Mouse (Mus musculus) liver, embryonic 14.5 days (tissue): Measurements from ENCODE around the gene Odc1. TPM values are rescaled to one million over a fixed set of nuclear protein-coding genes. Genes with fewer than 3 reads are reported as not detected.

Experiments used
- ATAC-seq: fragments of 200-750 bp; cut with Nextera tagmentation; 2 replicates; pipeline ENCODE4 v1.8.0; 2017; ENCODE audit warnings: moderate number of reproducible peaks, mild to moderate bottlenecking, moderate library complexity; ENCODE audit not compliant: insufficient read depth
- DNase-seq, 3 experiments: peaks; one replicate each; pipeline ENCODE4 v3.0.0-alpha.2; 2012 to 2013; ENCODE audit warnings: low read depth in 3 of 3, low spot score in 3 of 3
- H3K27ac ChIP-seq: fragments of 300-500 bp; sonication (generic); 2 replicates; pipeline ENCODE4 v1.5.1; 2014; ENCODE audit warnings: moderate library complexity, mild to moderate bottlenecking, control low read depth, inconsistent platforms
- H3K27me3 ChIP-seq: fragments of 300-500 bp; sonication (generic); 2 replicates; pipeline ENCODE4 v1.6.1; 2014; ENCODE audit warnings: mild to moderate bottlenecking, low read length, moderate library complexity; ENCODE audit not compliant: control insufficient read depth, insufficient read depth
- H3K36me3 ChIP-seq: fragments of 300-500 bp; sonication (generic); replicated peaks from 2 replicates; pipeline ENCODE4 v1.6.1; 2014; ENCODE audit warnings: low read depth; ENCODE audit not compliant: control insufficient read depth, insufficient read depth
- H3K4me1 ChIP-seq, 2 experiments: fragments of 200-500 bp in 1 of 2; fragments of 300-500 bp in 1 of 2; sonication (generic) in 1 of 2; replicated peaks; 2 replicates each; pipeline ENCODE4 v1.6.1; 2012 to 2014; ENCODE audit warnings: antibody characterized with exemption in 1 of 2, inconsistent platforms in 1 of 2, low read length in 1 of 2; ENCODE audit not compliant: control insufficient read depth in 2 of 2, insufficient read depth in 2 of 2
- H3K4me2 ChIP-seq: fragments of 300-500 bp; sonication (generic); 2 replicates; pipeline ENCODE4 v1.6.1; 2014; ENCODE audit warnings: low read depth, mild to moderate bottlenecking, control low read depth, moderate library complexity
- H3K4me3 ChIP-seq, 2 experiments: fragments of 200-500 bp in 1 of 2; fragments of 300-500 bp in 1 of 2; sonication (generic) in 1 of 2; 2 replicates each; pipeline ENCODE4 v1.5.1; 2012 to 2014; ENCODE audit warnings: low read depth in 2 of 2, low read length in 2 of 2, mild to moderate bottlenecking in 2 of 2, control low read depth in 1 of 2, inconsistent platforms in 1 of 2, moderate library complexity in 1 of 2; ENCODE audit not compliant: insufficient read depth in 1 of 2
- H3K9ac ChIP-seq: fragments of 300-500 bp; sonication (generic); replicated peaks from 2 replicates; pipeline ENCODE4 v1.6.1; 2014; ENCODE audit warnings: mild to moderate bottlenecking, control low read depth, moderate library complexity
- H3K9me3 ChIP-seq: fragments of 300-500 bp; sonication (generic); 2 replicates; pipeline ENCODE4 v1.6.1; 2016; ENCODE audit warnings: low read length, mixed read lengths; ENCODE audit not compliant: control insufficient read depth
- CTCF ChIP-seq: IDR thresholded peaks from 2 replicates; pipeline ENCODE4 v1.5.1; 2016; ENCODE audit warnings: antibody characterized with exemption, low read depth, control low read depth
- EP300 ChIP-seq: IDR thresholded peaks from 2 replicates; pipeline ENCODE4 v1.6.1; 2016; ENCODE audit warnings: antibody characterized with exemption, low read depth
- WGBS: fragments of 180-500 bp; shearing (Covaris S2); extraction: QIAGEN DNeasy Blood & Tissue Kit; methylation state at CpG from one replicate; pipeline ENCODE4 v1.1.7; 2014; ENCODE audit not compliant: insufficient replicate concordance; 5-methylcytosine and 5-hydroxymethylcytosine counted together
- polyA plus RNA-seq, 2 experiments: library from polyadenylated mRNA; depleted of rRNA in 1 of 2; stranded (reverse) in 1 of 2; unstranded in 1 of 2; fragments of >200 nt; fragmentation: Nextera tagmentation in 1 of 2; extraction: Ambion mirVana in 1 of 2; gene quantifications; 2 replicates each; pipeline versions ENCODE4 v1.2.1 to v1.2.3; 2012 to 2014

Odc1 gene
- polyA plus RNA-seq, 2 experiments = 444 to 457 TPM

DNA sequence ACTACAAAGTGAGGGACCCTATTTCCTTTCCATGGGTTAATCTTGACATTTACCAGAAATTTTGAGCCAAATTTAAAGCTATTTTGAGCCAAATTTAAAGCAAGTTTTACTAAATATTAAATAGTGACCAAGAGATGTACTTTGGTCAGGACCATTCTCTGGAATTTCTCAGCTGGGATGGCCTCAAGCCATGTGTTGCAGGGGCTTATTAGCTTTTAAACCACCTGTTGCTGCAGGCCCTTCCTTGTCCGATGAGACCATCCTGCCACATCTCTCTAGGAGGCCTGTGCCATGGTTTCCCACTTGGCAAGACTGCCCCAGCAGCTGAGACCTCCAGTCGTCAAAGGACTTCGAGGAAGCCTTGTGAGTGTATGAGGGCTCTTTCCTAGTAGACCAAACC lies 15.4 kb upstream of the Odc1 start:
- no peak for ATAC-seq
- Histone ChIP-seq H3K36me3 (no peaks in the 10 kb centered on the region), H3K4me2 (no peak overlapping the region), H3K27ac (no peak overlapping the region), H3K9ac (no peak overlapping the region), H3K9me3 (no peaks in the 10 kb centered on the region), H3K4me1 (peaks cover 18 to 24% of the 10 kb centered on the region in 2 experiments), H3K27me3 (no peaks in the 10 kb centered on the region), H3K4me3 (no peak overlapping the region)
- WGBS = 78% methylated on average over 3 of the region's 3 CpGs
- no peak for DNase-seq
- TF ChIP-seq CTCF = no peak
- no peak for TF ChIP-seq EP300

DNA sequence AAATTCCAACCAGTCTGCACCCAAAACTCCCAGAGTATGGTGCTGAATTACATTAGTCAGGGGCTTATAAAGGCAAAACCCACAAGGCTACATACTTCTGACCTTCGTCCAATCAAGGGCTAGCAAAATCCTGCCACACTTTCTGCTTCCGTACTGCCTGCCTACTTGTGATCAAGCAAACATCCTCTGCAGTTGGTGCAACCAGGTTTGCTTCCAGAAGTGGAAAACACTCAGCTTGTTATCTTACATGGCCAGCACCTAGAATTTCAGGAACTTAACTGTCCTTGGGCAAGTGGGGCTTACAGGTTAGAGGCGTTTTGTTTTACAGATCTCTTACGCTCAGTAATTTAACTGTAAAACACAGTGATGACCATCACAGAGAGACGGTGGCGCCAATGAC lies 14.9 kb upstream of the Odc1 start:
- no peaks in the 10 kb centered on the region for H3K36me3 ChIP-seq
- H3K9ac ChIP-seq = no peak overlapping the region
- TF ChIP-seq CTCF (no peak), EP300 (no peak)
- peaks cover 18 to 24% of the 10 kb centered on the region in 2 experiments for H3K4me1 ChIP-seq
- ATAC-seq (peak; percentile 36; the same call in 1 of the 2 replicates), DNase-seq (no peak)
- H3K4me3 ChIP-seq = no peak overlapping the region
- no peaks in the 10 kb centered on the region for H3K27me3 ChIP-seq
- 32% methylated on average over 6 of the region's 6 CpGs for WGBS
- H3K4me2 ChIP-seq = no peak overlapping the region
- no peaks in the 10 kb centered on the region for H3K9me3 ChIP-seq
- peak overlapping the region; percentile 35 for H3K27ac ChIP-seq

DNA sequence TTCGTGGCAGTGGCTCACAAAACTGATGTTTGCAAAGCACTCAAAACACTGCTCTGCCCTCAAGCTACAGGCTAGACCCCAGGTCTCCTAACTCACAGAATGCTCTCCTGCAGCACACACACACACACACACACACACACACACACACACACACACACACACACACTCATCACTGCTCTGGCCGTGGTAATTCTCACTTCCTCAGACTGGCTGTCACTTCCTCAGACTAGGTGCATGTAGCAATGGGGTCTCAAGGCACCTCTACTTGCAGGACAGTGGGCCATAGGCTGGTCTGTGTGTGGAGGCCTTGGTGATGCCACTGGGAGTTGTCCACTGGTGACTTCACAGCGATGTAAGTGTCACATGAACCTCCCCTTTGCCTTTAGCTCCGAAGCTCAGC lies 13.8 kb upstream of the Odc1 start:
- no peaks in the 10 kb centered on the region for H3K9me3 ChIP-seq
- no peaks in the 10 kb centered on the region for H3K36me3 ChIP-seq
- ATAC-seq (peak; percentile 17; the same call in 1 of the 2 replicates), DNase-seq (no peak)
- H3K9ac ChIP-seq = no peak overlapping the region
- peaks cover 18 to 24% of the 10 kb centered on the region in 2 experiments for H3K4me1 ChIP-seq
- H3K27ac ChIP-seq = no peak overlapping the region
- TF ChIP-seq EP300 (no peak), CTCF (no peak)
- H3K27me3 ChIP-seq = no peaks in the 10 kb centered on the region
- no peak overlapping the region for H3K4me2 ChIP-seq
- 55% methylated on average over 4 of the region's 4 CpGs for WGBS
- no peak overlapping the region for H3K4me3 ChIP-seq

DNA sequence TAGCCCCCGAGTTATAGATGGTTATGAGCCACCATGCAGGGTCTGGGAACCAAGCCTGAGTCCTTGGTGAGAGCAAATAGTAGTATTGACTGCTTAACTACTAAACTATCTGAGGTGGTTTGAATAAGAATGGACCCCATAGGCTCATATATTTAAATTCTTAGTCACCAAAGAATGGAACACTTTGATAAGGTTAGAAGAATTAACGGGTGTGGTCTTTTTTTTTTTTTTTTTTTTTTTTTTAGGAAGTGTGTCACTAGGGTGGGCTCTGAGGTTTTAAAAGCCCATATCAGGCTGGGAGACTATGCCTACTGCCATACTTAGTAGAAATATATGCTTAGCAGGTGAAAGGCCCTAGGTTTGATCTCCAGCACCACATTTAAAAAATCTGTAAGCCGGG lies 8.4 kb upstream of the Odc1 start:
- H3K4me1 ChIP-seq = peaks cover 48 to 50% of the 10 kb centered on the region in 2 experiments
- H3K4me3 ChIP-seq = no peak overlapping the region
- DNase-seq = no peak
- H3K9me3 ChIP-seq = no peaks in the 10 kb centered on the region
- WGBS = 68% methylated on average over 3 of the region's 3 CpGs
- H3K9ac ChIP-seq = no peak overlapping the region
- TF ChIP-seq CTCF (no peak), EP300 (no peak)
- H3K27me3 ChIP-seq = no peaks in the 10 kb centered on the region
- H3K4me2 ChIP-seq = no peak overlapping the region
- no peaks in the 10 kb centered on the region for H3K36me3 ChIP-seq
- peak overlapping the region; percentile 90; the same call in 1 of the 2 replicates for H3K27ac ChIP-seq
- ATAC-seq = no peak

DNA sequence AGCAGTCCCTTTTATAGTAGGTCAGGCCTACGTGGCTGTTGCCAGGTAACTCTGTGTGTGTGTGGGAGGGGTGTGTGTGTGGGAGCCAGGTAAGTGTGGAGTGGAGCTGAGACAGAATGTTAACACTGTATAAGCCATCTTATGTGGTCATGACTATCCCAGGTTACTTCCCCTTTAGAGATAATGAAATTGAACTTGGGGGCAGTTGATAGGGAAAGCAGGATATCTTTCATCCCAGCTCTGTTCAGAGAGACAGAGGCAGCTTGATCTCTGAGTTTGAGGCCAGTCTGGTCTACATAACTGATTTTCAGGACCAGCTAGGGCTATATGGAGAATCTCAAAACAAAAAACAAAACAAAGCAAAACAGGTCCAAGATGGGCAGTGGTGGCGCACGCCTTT lies 7.4 kb upstream of the Odc1 start:
- Histone ChIP-seq H3K27ac (peak overlapping the region; percentile 90), H3K4me2 (peak overlapping the region; percentile 96), H3K9me3 (no peaks in the 10 kb centered on the region), H3K27me3 (no peaks in the 10 kb centered on the region), H3K4me3 (no peak overlapping the region), H3K9ac (peak overlapping the region; percentile 78), H3K36me3 (no peaks in the 10 kb centered on the region), H3K4me1 (peaks cover 54 to 57% of the 10 kb centered on the region in 2 experiments)
- 48% methylated on average over 3 of the region's 3 CpGs for WGBS
- no peak for TF ChIP-seq CTCF
- peak; percentile 46 for TF ChIP-seq EP300
- ATAC-seq = peak; percentile 15
- DNase-seq = no peak
